Mouse (Mus musculus): ENCODE measurements around the gene Gdf1.

- no peak for TF ChIP-seq CTCF (IDR thresholded peaks at IDR 0.05; ENCODE audit: low read depth)
- no peak for TF ChIP-seq EP300 (optimal IDR thresholded peaks at IDR 0.05)
Measured at GRCm38 (mm10) chr8:70285304-70285703, 44.3 kb upstream of the Gdf1 start.
